Mouse (Mus musculus): ENCODE measurements at regions not wholly inside any gene's neighbourhood (a gene's known extent, or its start where the extent isn't known, plus 50 kb on each side); places are given as distances from the start of the nearest gene placed in this dataset.

DNA sequence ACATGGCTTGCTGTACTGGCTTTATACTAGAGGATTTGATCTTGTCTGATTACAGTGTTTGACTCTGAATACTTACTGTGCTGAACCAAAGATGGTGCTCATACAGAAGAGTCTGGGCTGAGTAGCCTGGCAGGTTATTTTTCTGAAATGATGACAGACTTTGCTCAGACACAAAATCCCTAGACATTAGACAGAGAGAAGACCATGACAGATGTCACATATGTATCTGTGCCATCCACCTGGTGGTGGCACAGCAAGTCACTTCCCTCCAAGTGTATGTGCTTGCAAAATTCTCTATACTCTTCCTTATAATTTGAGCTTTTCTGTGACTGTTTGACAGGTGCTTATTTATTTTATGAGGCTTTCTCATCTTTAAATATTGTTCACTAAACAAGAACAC lies 80.7 kb downstream of the Gm7361 start:
- no peak for DNase-seq (ENCODE audit: low spot score in 2 of 2)

DNA sequence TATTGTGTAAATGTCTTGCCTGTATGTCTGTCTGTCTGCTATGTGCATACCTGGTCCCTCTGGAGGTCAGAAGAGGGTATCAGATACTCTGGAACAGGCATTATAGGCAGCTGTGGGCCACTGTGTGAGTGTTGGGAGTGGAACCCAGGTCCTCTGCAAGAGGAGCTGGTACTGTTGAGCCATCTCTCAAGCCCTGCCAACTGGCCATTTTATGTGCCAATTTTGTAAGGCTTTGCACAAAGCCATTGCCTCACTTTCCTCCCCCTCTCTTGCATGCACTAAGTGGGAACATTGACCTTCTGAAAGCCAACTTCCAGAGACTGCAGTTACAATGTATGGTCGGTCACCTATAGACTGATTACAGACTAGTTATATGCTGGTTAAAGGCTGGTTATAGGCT lies 81.8 kb downstream of the Gm7361 start:
- DNase-seq (ENCODE audit: low spot score in 2 of 2), result no peak

DNA sequence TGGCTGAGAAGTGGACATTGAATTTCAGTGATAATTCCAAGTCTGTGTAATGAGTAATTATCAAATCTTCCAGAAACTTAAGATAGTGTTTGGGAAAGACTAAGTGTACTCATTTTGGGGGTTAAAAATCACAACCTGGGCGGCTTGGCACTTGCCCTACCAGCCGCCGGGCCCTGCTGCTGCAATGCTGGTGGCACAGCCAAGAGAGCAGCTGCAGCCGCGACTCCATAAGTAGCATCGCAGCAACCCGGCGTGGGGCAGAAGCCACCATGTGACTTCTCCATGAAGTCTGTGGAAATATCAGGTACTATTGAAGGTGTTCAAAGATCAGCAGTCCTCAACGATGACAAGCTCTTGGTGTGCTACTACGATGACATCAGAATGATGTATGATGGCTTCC lies 97.7 kb downstream of the Gm7361 start:
- no peak for DNase-seq (ENCODE audit: low spot score in 2 of 2)

DNA sequence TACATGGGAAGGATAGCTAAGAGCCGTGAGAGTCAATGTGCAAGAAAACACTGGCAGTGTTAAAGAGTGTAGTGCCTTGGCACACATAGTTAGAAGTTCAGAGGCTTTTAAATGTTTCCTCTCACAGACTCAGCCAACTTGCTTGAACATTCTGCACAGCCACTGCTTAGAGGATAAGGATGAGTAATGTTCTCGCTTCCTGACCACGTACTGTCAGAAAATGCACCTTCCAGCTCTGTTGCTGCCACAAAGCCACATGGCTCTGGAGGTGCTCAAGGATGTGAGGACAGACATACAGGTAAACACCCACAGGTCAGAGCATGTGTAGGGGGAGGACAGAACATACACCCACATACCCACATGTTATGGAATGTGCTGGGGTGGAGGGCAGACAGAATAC lies 101.6 kb downstream of the Gm7361 start:
- DNase-seq (ENCODE audit: low spot score in 2 of 2), result no peak

GRCm38 (mm10) chr5:26374175-26374984 lies 116.9 kb downstream of the Gm7361 start:
- DNase-seq (ENCODE audit: low spot score in 2 of 2), result no peak

- DNase-seq (ENCODE audit: low spot score in 2 of 2), result no peak
Measured at GRCm38 (mm10) chr5:26407088-26407672, 149.7 kb downstream of the Gm7361 start.

DNA sequence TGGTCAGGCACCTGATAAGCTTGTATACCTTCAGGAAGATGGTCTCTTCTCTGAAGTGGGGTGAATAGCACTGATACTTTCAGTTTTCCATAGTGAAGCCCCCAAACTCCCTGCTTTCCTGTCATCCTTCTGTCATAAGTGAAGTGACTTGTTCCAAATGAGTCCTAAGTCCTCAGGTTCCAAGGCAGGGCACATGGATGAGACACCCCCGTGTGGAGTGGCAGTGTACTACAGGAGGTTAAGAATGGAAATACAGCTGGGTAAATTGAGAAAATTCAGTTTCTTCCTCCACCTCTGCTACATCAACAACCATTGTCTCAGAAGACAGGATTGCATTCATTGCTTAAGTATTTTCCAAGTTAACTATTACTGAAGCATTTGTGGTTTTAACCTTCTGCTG lies 155.7 kb downstream of the Gm7361 start:
- no peak for DNase-seq (ENCODE audit: low spot score in 2 of 2)

- DNase-seq (ENCODE audit: low spot score in 2 of 2), result no peak
Measured at GRCm38 (mm10) chr5:26444331-26445200, 187.1 kb downstream of the Gm7361 start.

GRCm38 (mm10) chr5:26451306-26451705 lies 193.8 kb downstream of the Gm7361 start:
- DNase-seq (ENCODE audit: low spot score in 2 of 2), result no peak

- DNase-seq (ENCODE audit: low spot score in 2 of 2), result no peak
Measured at GRCm38 (mm10) chr5:26457627-26458026, 200.1 kb downstream of the Gm7361 start.

GRCm38 (mm10) chr5:26466666-26467065 lies 209.2 kb downstream of the Gm7361 start:
- no peak for DNase-seq (ENCODE audit: low spot score in 2 of 2)

DNA sequence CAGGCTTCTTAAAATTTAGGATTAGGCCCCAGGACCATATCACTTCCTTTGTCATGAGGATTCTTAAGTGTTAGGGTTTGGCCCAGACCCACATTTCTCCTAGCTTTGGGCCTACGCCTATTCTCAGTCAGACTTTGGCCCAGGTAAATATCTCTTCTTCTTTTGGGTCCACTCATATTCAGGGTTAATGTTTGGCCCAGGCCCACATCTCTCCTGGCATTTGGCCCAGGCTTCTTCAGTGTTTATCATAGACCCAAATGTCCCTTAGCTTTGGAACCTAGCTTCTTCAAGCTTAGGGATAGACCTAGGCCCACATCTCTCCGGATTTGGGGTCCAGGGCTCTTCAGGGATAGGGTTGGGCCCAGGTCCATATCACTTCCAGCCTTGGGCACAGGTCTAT lies 228.2 kb downstream of the Gm7361 start:
- DNase-seq (ENCODE audit: low spot score in 2 of 2), result no peak

DNA sequence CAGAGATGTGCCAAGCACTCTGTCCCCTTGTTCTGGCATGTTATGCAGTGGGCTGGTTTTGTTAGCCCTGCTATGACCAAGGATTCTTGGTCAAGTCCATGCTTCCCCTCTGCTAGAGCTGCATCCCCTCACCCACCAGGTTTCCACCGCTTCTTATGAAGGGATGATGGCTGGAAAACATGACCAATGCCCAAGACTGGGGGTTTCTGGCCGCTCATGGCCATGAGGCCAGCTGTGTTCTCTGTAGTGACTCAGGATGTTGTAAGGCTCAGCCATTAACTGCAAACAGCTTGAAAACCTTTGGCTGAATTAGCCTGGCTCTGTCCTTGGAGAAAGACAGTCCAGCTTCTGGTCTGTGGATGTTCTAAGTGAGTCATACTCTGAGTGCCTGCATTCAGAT lies 236.5 kb downstream of the Gm7361 start:
- no peak for DNase-seq (ENCODE audit: low spot score in 2 of 2)

DNA sequence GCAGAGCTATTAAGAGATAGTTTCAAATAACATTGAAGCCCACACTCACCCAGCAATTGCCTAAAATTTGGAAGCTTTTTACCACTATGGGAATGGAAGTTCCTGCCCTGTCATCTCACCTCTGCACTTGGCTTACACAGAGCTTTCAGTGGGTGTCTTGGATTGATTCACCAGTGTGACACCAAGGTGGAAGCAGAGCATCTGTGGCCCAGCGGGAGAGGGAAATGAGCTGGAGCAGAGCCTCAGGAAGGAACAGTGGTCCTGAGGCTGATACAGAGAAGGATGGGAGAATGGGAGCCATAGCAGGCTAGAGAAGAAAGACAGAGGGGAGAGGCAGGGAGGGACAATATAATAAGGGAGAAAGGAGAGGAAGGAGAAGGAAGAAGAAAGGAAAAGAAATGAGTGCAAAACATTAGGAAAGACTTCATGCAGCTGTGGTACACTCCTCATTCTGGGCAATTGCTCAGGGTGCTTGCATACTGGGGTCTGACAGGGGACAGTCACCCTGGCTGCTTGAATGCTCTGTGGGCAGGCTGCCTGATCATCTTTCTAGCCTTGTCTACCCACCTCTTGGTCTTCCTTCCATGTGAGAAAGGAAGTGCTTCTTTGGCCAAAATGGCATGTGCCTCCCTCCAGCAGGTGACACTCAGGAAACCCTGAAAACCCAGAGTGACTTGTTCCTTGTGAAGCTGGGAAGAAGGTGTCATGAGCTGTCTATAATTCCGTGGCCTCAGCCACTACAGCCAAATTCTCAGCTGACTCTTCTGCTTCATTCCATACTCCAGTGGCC lies 240.3 kb downstream of the Gm7361 start:
- DNase-seq (ENCODE audit: low spot score in 2 of 2), result no peak

DNA sequence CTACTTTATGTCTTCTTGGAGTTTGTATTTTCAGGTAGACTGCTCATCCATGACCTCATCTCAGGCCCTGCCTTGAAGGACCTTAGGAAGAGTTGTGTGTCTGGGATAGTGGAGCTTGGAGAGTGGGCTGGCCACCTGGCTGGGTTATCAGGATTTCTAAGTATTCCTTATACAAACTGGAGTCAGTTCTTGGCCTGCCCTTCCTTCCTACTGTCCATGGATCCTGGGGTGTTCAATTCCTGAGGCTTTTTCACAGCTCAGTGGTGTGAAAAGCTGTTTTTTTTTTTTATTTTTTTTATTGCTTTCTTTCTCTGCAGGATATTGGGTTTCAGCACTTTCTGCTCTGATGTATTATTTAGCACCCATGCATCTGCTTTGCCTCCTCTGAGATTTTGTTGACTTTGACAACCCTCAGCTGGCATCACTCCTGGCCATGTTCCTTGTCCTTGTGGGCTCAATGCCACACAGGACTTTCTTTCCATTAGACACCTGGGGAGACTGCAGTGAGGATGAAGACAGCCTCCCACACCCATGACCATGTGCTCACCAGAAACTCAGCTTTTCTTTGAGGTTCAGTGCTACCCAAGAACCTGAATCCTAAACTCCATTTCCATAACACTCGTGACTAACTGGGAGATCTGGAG lies 252.2 kb downstream of the Gm7361 start:
- no peak for DNase-seq (ENCODE audit: low spot score in 2 of 2)

DNA sequence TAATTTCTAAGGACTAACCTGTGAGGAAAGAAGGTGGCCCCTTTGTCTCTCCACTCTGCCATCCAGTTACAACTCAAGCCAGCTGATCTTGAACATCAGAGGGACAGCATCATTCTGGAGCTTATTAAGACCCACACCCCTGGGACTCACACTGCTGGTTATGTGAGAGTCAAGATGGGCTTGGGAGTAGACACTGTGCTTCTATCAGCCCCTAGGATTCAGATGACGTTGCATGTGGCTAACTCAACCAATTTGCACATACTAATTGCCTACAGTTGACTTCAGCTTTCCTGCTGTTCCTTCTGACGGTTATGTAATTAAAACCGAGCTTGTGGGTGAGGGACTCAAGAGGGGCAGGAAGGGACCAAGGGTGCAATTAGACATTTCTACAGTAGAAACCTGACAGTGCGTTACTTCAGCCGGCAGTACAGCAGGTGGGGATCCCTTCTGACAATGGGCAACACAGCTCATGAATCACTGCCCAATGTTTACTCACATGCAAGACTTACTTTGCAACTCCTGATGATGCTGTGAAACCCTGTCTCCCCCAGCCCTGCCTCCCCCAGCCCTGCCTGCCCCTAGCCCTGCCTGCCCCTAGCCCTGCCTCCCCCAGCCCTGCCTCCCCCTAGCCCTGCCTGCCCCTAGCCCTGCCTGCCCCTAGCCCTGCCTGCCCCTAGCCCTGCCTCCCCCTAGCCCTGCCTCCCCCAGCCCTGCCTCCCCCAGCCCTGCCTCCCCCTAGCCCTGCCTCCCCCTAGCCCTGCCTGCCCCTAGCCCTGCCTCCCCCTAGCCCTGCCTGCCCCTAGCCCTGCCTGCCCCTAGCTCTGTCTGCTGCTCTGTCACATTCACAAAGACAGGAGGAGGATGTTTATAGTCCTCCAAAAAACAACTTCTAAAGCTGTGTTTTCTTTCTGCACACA lies 255.8 kb downstream of the Gm7361 start:
- no peak for DNase-seq (ENCODE audit: low spot score in 2 of 2)

DNA sequence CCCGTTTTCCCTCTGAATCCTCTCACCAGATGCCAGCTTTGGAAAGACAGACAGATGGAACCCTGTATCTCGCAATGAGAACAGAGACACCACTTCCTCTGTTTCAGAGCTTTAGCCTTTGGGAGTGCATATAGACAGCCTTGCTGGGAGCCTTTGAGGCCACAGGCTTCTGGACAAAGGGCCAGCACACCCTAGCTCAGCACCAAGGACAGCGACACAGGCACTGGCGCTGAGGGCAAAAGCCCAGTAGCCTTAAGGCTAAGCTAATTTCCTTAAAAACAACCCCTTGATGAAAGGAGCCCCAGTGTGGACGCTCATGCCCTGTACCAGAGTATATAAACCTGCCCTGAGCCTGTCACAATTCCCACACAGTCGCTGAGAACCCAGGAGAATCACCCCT lies 278.1 kb downstream of the Gm7361 start:
- peak in 1 of 2 experiments; percentile 11 for DNase-seq (ENCODE audit: low spot score in 2 of 2)

DNA sequence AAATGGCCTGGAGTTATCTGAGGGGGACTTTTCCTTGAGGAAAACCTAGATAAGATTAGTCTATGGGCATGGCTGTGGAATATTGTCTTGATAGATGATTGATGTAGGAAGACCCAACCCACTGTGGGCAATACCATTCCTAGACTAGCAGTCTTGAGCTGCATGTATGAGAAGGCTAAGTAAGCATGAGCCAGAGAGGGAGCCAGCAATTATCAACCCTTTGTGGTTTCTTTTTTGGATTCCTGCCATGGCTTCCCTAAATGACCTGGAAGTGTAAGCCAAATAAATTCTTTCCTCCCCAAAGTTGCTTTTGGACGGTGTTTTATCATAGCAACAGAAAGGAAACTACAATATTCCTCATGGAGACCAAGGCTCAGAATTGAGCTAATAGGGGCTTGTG lies 253.7 kb upstream of the Dpp6 start:
- DNase-seq (ENCODE audit: low spot score in 2 of 2), result no peak

GRCm38 (mm10) chr5:26564056-26564455 lies 252.9 kb upstream of the Dpp6 start:
- DNase-seq (ENCODE audit: low spot score in 2 of 2), result no peak

- no peak for DNase-seq (ENCODE audit: low spot score in 2 of 2)
Measured at GRCm38 (mm10) chr5:26572691-26573191, 244.3 kb upstream of the Dpp6 start.

Measured in right cerebral cortex, postnatal 10 days (tissue).